Mouse (Mus musculus) adrenal gland, adult (tissue): ENCODE data around the gene Lias.

Experiments
- DNase-seq, 2 experiments: peaks; one replicate each; pipeline ENCODE4 v3.0.0; 2022 to 2023; ENCODE audit warnings: low spot score in 1 of 2; ENCODE audit not compliant: inconsistent age in 2 of 2

Gene Lias

GRCm38 (mm10) chr5:65424215-65424614 lies 32.9 kb downstream of the Lias start:
- peak in 1 of 2 experiments; percentile 70 for DNase-seq

DNA sequence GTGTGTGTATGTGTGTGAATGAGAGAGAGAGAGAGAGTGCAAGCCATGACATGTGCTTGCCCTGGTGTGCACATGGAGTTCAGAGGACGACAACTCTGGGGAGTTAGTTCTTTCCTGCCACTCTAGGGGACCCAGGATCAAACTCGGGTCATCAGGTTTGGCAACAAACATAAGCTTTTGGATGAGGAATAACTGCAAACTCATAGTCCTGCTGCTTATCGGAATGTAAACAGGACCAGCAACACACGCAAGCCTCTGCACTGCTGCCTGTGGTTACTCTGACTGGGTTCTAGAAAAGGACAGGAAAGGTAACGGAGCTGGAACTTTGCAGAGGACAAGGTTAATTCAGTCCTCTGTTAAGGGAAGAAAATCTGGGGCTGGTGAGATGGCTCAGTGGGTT lies 34.0 kb downstream of the Lias start:
- peak in 1 of 2 experiments; percentile 59 for DNase-seq

DNA sequence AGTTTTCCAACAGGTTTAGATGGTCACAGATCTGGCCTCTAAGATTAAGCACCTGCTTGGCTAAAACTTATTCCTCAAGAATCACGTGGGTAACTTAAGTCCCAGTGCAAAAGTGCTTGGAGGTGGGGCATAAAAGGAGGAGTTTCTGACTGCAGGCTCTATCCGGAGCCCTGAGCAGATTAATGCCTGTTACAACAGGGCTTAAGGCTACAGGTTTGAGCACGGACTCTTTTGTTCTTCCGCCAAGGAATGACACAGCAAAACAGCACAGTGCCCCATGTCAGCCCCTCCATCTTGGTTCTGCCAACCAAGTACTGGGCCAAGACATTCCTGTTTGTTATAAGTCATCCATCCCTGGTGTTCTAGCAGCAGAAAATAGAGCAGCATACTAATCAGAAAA lies 37.0 kb downstream of the Lias start:
- DNase-seq, result no peak

DNA sequence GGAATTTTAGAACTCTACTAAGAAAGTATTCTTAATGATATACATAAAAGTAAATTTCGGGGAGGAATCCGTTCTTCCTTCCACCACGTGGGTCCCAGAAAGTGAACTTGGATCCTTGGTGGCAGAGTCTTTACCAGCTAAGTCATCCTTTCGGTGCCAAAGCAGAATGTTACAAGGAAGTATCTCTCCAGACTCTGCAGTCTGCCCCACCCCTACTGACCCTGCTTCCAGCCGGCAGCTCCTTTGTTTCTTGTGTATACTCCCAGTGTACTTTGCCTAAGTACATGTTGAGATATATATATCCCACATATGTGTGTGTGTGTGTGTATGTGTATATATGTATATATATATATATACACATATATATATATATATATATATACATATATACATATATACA lies 38.1 kb downstream of the Lias start:
- no peak for DNase-seq

DNA sequence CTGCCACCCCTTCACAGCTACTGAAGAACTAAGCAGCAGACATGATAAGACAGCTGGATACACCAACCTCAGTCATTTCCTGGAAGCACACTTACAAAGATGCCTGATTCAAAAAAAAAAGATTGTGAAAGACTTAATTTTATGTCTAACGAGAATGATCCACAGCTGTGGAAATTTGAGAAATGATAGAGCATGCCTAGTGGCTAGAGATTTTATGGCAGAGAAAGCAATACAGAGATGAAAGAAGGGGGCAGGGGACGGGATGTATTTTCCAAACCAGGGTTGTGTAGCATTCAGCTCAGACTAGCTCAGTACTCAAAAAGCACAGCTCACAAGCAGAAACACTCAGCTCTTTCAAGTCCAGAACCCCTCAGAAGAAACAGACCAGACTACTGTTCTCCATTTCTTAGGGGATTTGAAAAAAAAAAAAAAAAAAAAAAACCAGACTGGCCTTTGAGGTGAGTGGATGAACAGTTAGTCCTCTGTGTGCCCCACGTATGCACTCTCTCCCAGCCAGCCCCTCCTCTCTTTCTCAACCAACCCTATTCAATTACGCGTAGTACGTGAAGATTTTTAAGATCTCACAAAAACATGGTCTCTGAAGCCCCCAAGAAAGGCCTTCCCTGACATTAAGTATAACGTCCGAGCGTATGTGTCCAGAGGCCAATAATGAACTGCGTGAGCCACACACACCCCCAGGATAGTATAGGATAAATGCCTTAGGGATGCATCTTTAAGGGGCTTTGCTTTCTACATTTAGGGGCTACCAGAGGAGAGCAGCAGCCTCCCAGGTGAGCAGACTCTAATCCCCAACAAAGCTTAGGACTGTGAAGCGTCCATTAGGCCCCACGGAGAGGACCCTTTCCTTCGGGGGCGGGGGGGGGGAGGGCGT lies 43.4 kb downstream of the Lias start:
- no peak for DNase-seq

- DNase-seq, result no peak
These were observed 44.1 kb downstream of the Lias start for GRCm38 (mm10) chr5:65435363-65435805.

DNA sequence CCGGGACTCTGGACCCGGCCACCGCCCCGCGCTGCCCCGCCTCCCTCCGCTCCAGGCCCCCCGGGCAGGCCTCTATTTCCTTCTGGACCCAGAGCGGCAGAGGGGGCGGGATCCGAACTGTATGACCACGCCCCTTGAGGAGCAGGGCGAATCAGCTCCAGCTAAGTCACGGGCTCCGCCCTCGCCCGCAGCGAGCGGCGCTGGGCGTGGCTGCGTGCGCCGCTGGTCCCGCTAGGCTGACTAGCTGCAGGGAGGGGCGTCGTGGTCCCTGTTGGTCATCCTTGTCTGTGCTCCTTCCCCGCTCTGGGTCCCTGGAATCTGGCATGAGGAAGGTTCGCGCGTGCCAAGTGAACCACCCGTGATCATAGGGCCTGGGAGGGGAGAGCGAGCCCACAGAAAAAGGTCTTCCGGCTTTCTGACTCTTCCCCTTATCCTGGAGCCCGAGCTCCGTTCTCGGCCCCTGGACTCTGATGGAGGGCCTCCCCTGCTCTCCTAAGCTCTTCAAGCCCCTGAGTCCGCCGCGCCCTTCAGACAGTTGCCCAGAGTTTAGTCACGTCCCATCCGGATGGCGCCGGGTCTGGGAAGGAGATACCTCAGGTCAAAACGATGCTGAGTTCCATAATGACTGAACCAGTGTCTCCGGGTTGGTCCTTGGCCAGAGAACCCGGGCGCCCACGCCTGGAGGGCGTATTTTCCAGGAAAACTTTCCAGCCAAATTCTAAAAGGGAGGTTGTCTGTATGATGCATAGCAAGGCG lies 44.7 kb downstream of the Lias start, which contains the start of gene Ugdh:
Ugdh (minus strand) TSS at position 144 of the 756 bp plus-strand sequence.
- DNase-seq, result peak; percentile 99

- DNase-seq, result no peak
These were observed 46.7 kb downstream of the Lias start for GRCm38 (mm10) chr5:65438041-65438440.

- no peak for DNase-seq
These were observed 53.7 kb downstream of the Lias start for GRCm38 (mm10) chr5:65444981-65445380.

DNA sequence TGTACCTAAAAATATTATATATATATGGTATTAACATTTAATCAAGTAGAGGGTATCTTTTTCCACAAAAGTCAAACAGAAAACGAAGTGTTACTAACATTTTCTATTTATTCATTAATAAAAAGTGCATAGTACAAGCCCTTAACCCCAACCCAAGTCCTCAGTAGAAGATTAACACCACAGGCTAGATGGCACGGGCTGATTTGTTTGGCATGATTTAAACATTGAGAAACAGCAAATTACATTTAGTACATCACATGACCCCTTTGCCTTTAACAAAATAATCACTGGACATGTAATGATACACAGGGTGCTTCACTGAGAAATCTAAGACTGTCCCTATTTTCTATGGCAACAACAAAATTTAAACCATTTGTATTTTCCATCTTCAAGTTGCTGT lies 55.5 kb downstream of the Lias start:
- no peak for DNase-seq

DNA sequence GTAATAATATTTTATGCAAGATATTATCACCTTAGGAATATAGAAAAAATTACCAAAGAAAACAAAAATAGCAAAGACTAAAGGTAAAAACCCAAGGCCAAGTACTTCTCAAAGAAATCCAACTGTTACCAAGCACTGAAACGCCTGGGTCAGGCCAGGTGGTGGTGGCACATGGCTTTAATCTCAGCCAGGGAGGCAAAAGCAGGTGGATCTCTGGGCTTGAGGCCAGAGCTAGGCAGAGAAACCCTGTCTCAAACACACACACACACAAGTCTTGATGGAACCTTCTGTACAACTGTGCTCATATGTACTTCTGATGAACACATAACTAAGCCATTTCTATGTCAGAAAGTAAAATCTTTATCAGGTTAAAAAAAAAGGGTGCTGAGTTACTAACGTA lies 56.5 kb downstream of the Lias start:
- no peak for DNase-seq

DNA sequence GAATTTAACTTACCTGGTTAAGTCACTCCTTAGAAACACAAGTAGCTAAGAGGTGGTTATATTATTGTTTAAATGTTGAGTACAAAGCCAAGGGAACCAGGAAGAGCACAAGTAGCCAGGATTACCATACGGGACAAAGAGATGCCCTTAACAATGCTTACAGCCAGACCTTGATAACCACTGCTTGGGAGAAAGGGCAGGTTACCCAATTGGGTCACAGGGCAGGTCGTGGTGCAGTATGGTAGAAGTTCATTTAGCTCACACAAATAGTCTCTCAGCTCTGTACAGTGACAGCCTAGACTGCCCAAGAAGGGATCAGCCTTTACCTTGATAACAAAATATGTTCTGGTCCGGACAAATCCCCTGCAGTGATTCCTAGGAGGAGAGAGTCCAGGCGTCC lies 57.6 kb downstream of the Lias start:
- no peak for DNase-seq

GRCm38 (mm10) chr5:65454771-65455170 lies 63.5 kb downstream of the Lias start:
- DNase-seq, result peak; percentile 65 to 75

DNA sequence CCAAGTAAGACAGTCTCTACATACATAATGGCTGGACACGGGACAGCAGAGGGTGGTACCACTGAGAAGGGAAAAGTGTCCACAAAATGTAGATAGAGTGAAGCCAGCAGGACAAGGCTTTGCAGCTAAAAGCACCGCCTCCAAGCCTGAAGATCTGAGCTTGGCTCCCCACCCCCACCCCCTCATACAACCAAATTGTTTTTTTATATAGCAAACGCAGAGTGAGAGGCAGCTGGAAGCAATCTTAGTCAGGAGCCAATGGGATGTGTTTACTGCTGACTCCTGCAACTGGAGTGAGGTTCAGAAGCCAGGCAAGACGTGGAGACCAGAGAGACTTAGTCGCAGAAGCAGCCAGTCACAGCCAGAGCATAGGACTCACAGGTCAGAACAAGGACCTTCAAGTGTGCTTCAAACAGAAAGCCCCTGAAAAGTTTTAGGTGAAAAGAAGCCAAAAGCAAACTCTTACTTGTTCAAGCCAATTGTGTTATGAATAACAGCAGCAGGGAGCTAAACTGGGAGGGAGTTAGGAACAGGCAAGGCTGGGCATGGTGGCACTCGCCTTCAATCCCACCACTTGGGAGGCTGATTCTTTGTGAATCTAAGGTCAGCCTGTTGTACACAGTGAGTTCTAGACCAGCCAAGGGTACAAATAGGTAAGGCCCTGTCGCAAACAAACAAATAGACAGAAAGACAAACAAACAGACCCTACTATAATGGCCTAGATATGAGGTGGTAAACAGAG lies 66.0 kb downstream of the Lias start:
- no peak for DNase-seq

DNA sequence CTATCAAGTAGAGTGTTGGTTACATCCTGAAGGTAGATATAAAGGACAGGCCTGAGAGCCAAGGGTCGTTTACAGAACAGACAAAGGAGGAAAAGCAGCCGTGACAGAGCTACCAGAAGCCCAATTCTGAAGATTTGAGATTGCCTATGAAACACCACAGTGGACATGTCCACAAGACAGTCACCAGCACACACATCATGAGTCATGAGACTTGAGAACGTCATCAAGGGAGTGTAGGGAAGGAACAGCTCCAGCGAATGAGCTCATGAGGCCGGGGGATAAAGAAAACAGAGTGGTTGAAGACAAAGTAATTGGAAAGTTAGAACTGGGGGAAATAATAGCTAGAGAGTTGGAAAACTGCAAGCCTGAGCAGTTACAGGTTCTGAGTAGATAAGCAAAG lies 66.5 kb downstream of the Lias start:
- peak; percentile 39 to 73 for DNase-seq

DNA sequence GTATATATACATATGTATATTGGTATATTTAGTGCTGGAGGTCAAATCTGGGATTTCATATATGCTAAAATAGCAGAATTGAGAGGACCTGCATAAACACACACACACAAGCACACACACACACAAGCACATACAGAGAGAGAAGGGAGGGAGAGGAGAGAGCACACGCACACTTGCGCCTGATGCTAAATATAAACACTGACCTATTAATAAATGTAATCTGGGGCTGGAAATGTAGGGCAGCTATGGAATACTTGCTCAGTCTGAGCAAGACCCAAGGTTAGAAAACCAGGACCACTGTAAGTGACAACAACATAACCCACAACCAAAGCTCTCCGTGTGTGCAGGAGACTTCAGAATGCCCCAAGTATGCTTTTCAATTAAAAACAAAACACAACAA lies 68.2 kb downstream of the Lias start:
- no peak for DNase-seq
